Mouse (Mus musculus): ENCODE results near the gene Ddt.

DNA sequence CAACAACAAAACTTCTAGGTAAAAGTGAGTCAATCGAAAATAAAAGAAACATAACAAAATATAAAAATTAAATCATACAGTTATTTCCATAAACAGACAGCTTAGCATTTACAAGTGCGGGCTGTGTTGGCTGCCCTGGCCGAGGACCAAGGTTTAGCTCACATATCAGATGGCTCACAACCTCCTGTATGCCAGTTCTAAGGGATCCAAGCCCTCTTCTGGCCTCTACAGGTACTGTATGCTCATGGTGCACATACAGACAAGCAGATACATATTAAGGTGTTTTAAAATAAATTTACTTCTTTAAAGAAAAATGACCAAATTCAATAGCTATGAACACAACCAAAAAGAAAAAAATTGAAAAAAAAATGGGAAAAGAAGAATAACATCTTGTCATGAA lies 12.9 kb downstream of the Ddt start:
- TF ChIP-seq POLR2A (IDR thresholded peaks at IDR 0.05; ENCODE audit: low read depth, low read length) (no peak), CTCF (IDR thresholded peaks at IDR 0.05; ENCODE audit: extremely low read depth, insufficient read depth, insufficient read length, insufficient replicate concordance) (no peak)

Data from spleen, adult 2 months (tissue).